Mouse (Mus musculus): ENCODE results near the gene Ppp1r3c. TPM values are rescaled to one million over a fixed set of nuclear protein-coding genes. Genes with fewer than 3 reads are reported as not detected.

The Ppp1r3c gene
- total RNA-seq (2012; rRNA removed): 0.22 and 0.32 TPM in 2 replicates

DNA sequence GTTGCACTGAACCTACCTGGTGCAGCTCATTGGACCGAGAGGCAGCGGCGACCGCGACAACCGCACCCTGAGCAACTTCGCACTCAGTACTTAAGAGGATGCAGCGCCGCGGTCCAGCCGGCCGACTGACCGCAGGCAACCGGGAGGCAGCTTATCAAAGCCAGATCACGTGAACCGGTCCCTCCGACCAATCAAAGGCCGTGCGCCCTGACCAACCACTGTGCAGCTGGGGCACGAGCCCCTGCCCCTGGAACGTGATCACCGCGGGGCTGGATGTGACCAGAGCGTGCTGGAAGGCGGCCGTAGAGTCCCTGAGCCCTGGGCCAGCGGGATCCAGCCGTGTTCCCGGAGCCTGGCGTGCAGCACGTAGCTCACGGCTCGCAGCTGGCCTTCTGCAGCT, at the start of gene Ppp1r3c:
Gene Ppp1r3c (minus strand): TSS at position 117 of the 400 bp plus-strand sequence.
- H3K4me1 ChIP-seq (ENCODE audit: control insufficient read depth in 2 of 2, insufficient read depth in 2 of 2, low read length in 2 of 2, poor library complexity in 1 of 2): no peaks in the 10 kb centered on the region; a peak in 1 of 4 replicates
- H3K9ac ChIP-seq (ENCODE audit: insufficient read depth, low read depth, low read length, poor library complexity, severe bottlenecking): peak within 1 kb of the TSS; percentile 76
- in situ Hi-C loops (cut with MboI; ENCODE audit: low sequenced_read_pairs in 2 of 2, unreplicated experiment in 2 of 2): no loop called here
- H3K36me3 ChIP-seq (ENCODE audit: control insufficient read depth, insufficient read depth, low read length, poor library complexity, severe bottlenecking): no peaks in the 10 kb centered on the region
- TF ChIP-seq ZC3H11A (IDR thresholded peaks at IDR 0.05; ENCODE audit: borderline replicate concordance, low read depth, low read length) (no peak), HCFC1 (IDR thresholded peaks at IDR 0.05; ENCODE audit: borderline replicate concordance, insufficient read depth, low read length) (0 out of 2 replicates have a peak, but pooled peaks have one; percentile 13)
- H3K9me3 ChIP-seq (ENCODE audit: control insufficient read depth, insufficient read depth, low read depth, low read length): no peaks in the 10 kb centered on the region
- peak within 1 kb of the TSS; percentile 63 to 77 for H3K4me3 ChIP-seq (ENCODE audit: insufficient read depth in 1 of 2, low read depth in 1 of 2, low read length in 2 of 2, poor library complexity in 1 of 2, severe bottlenecking in 1 of 2)
- DNase-seq (ENCODE audit: low read depth, low spot score): peak; percentile 83
- no peak within 1 kb of the TSS for H3K27ac ChIP-seq (ENCODE audit: insufficient read depth, low read depth, low read length, poor library complexity, severe bottlenecking)

DNA sequence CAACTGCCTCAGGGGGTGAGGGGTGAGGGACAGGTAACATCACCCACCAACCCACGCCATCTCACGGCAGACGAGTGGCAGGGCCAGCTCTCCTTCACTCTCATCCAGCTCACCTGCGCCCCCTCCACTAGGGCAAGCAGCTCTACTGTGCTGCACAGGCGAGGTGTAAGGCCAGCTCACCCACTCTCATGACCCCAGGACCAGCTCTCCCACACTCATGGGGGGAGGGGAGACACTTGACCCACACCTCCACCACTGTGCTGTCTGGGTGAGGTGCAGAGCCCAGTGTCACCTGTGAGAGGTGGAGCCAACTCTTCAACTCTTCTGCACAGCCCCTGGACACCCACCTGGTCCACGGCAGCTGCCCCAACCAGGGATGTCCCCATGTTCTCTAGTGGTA, 46.7 kb upstream of the Ppp1r3c start:
- Histone ChIP-seq H3K4me1 (ENCODE audit: control insufficient read depth in 2 of 2, insufficient read depth in 2 of 2, low read length in 2 of 2, poor library complexity in 1 of 2) (no peaks in the 10 kb centered on the region), H3K27ac (ENCODE audit: insufficient read depth, low read depth, low read length, poor library complexity, severe bottlenecking) (no peak overlapping the region), H3K36me3 (ENCODE audit: control insufficient read depth, insufficient read depth, low read length, poor library complexity, severe bottlenecking) (no peaks in the 10 kb centered on the region), H3K9me3 (ENCODE audit: control insufficient read depth, insufficient read depth, low read depth, low read length) (no peaks in the 10 kb centered on the region), H3K4me3 (ENCODE audit: insufficient read depth in 1 of 2, low read depth in 1 of 2, low read length in 2 of 2, poor library complexity in 1 of 2, severe bottlenecking in 1 of 2) (no peak overlapping the region), H3K9ac (ENCODE audit: insufficient read depth, low read depth, low read length, poor library complexity, severe bottlenecking) (no peak overlapping the region)
- in situ Hi-C loops (cut with MboI; ENCODE audit: low sequenced_read_pairs in 2 of 2, unreplicated experiment in 2 of 2): no loop called here
- no peak for TF ChIP-seq HCFC1 (IDR thresholded peaks at IDR 0.05; ENCODE audit: borderline replicate concordance, insufficient read depth, low read length)
- TF ChIP-seq CHD2 (IDR thresholded peaks at IDR 0.05; ENCODE audit: low read depth, low read length): no peak
- no peak for TF ChIP-seq ZNF384 (IDR thresholded peaks at IDR 0.05; ENCODE audit: low read depth, low read length)
- no peak for TF ChIP-seq MAFK (IDR thresholded peaks at IDR 0.05; ENCODE audit: insufficient read depth, low read depth, low read length)
- no peak for TF ChIP-seq ZC3H11A (IDR thresholded peaks at IDR 0.05; ENCODE audit: borderline replicate concordance, low read depth, low read length)
- DNase-seq (ENCODE audit: low read depth, low spot score): no peak

DNA sequence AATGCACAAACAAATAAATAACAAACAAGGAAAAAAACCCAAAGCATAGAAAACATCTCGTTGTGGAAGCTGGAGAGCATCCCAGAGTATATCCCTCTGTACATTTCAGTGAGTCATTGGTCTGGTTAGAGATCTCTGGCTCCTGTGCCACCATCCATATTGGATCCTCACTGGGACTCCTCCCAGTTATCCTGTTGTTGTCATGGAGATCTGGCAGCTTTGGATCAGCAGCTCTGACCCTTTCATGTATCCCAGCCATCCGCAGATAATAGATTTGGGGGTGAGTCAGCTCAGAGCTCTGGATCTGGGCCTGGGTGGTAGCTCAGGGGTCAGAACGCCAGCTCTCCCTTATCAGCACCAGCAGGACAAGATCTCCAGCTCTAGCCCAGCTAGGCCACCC, 46.1 kb upstream of the Ppp1r3c start:
- Histone ChIP-seq H3K4me3 (ENCODE audit: insufficient read depth in 1 of 2, low read depth in 1 of 2, low read length in 2 of 2, poor library complexity in 1 of 2, severe bottlenecking in 1 of 2) (no peak overlapping the region), H3K9ac (ENCODE audit: insufficient read depth, low read depth, low read length, poor library complexity, severe bottlenecking) (no peak overlapping the region), H3K36me3 (ENCODE audit: control insufficient read depth, insufficient read depth, low read length, poor library complexity, severe bottlenecking) (no peaks in the 10 kb centered on the region), H3K9me3 (ENCODE audit: control insufficient read depth, insufficient read depth, low read depth, low read length) (no peaks in the 10 kb centered on the region), H3K4me1 (ENCODE audit: control insufficient read depth in 2 of 2, insufficient read depth in 2 of 2, low read length in 2 of 2, poor library complexity in 1 of 2) (no peaks in the 10 kb centered on the region), H3K27ac (ENCODE audit: insufficient read depth, low read depth, low read length, poor library complexity, severe bottlenecking) (no peak overlapping the region)
- in situ Hi-C loops (cut with MboI; ENCODE audit: low sequenced_read_pairs in 2 of 2, unreplicated experiment in 2 of 2): no loop called here
- no peak for TF ChIP-seq CHD2 (IDR thresholded peaks at IDR 0.05; ENCODE audit: low read depth, low read length)
- TF ChIP-seq ZC3H11A (IDR thresholded peaks at IDR 0.05; ENCODE audit: borderline replicate concordance, low read depth, low read length): no peak
- TF ChIP-seq HCFC1 (IDR thresholded peaks at IDR 0.05; ENCODE audit: borderline replicate concordance, insufficient read depth, low read length): no peak
- TF ChIP-seq MAFK (IDR thresholded peaks at IDR 0.05; ENCODE audit: insufficient read depth, low read depth, low read length): no peak
- TF ChIP-seq ZNF384 (IDR thresholded peaks at IDR 0.05; ENCODE audit: low read depth, low read length): no peak
- DNase-seq (ENCODE audit: low read depth, low spot score): no peak

DNA sequence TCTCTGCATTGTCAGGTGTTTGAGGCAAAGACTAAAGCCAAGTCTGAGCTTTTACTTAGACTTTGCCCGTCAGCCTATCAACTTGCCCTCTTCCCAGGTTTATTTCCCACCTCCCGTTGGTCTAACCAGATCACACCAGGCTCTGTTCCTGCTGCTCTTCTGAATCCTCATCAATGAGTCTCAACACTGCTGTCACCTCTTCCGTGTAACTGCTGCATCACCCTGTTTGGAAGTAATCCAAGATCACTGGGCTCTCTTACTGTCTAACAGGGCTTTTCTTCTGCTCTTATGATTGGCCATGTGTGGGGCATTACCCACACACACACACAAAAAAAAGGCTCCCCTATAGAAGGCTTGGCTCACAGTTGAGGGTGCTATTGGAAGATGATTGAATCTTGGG, 45.5 kb upstream of the Ppp1r3c start:
- Histone ChIP-seq H3K9ac (ENCODE audit: insufficient read depth, low read depth, low read length, poor library complexity, severe bottlenecking) (no peak overlapping the region), H3K4me3 (ENCODE audit: insufficient read depth in 1 of 2, low read depth in 1 of 2, low read length in 2 of 2, poor library complexity in 1 of 2, severe bottlenecking in 1 of 2) (no peak overlapping the region), H3K9me3 (ENCODE audit: control insufficient read depth, insufficient read depth, low read depth, low read length) (no peaks in the 10 kb centered on the region), H3K4me1 (ENCODE audit: control insufficient read depth in 2 of 2, insufficient read depth in 2 of 2, low read length in 2 of 2, poor library complexity in 1 of 2) (no peaks in the 10 kb centered on the region), H3K27ac (ENCODE audit: insufficient read depth, low read depth, low read length, poor library complexity, severe bottlenecking) (no peak overlapping the region), H3K36me3 (ENCODE audit: control insufficient read depth, insufficient read depth, low read length, poor library complexity, severe bottlenecking) (no peaks in the 10 kb centered on the region)
- no peak for TF ChIP-seq HCFC1 (IDR thresholded peaks at IDR 0.05; ENCODE audit: borderline replicate concordance, insufficient read depth, low read length)
- no peak for TF ChIP-seq CHD2 (IDR thresholded peaks at IDR 0.05; ENCODE audit: low read depth, low read length)
- TF ChIP-seq ZC3H11A (IDR thresholded peaks at IDR 0.05; ENCODE audit: borderline replicate concordance, low read depth, low read length): no peak
- in situ Hi-C loops (cut with MboI; ENCODE audit: low sequenced_read_pairs in 2 of 2, unreplicated experiment in 2 of 2): no loop called here
- no peak for DNase-seq (ENCODE audit: low read depth, low spot score)

DNA sequence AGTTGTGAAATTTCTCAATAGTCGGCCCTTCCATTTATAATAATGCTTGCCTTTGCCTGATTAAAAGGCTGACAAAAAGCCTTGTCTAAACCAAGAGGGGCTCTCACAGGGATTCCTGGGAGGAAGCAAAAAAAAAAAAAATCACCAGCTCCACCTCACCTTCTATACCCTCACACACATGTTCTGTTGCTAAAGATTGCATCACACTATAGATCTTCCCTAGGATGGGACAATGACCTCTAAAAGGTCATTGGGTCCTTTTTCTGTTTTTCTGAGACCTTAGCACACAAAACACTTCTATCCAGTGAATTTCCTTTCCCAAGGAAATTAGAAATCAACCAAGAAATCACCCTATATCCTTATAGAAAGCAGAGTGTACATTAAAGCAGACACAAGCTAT, 43.9 kb upstream of the Ppp1r3c start:
- no peaks in the 10 kb centered on the region for H3K36me3 ChIP-seq (ENCODE audit: control insufficient read depth, insufficient read depth, low read length, poor library complexity, severe bottlenecking)
- no peak overlapping the region for H3K9ac ChIP-seq (ENCODE audit: insufficient read depth, low read depth, low read length, poor library complexity, severe bottlenecking)
- in situ Hi-C loops (cut with MboI; ENCODE audit: low sequenced_read_pairs in 2 of 2, unreplicated experiment in 2 of 2): no loop called here
- no peak overlapping the region for H3K27ac ChIP-seq (ENCODE audit: insufficient read depth, low read depth, low read length, poor library complexity, severe bottlenecking)
- H3K4me3 ChIP-seq (ENCODE audit: insufficient read depth in 1 of 2, low read depth in 1 of 2, low read length in 2 of 2, poor library complexity in 1 of 2, severe bottlenecking in 1 of 2): no peak overlapping the region
- H3K9me3 ChIP-seq (ENCODE audit: control insufficient read depth, insufficient read depth, low read depth, low read length): no peaks in the 10 kb centered on the region
- no peak for TF ChIP-seq ZNF384 (IDR thresholded peaks at IDR 0.05; ENCODE audit: low read depth, low read length)
- TF ChIP-seq CHD2 (IDR thresholded peaks at IDR 0.05; ENCODE audit: low read depth, low read length): no peak
- no peak for TF ChIP-seq ZC3H11A (IDR thresholded peaks at IDR 0.05; ENCODE audit: borderline replicate concordance, low read depth, low read length)
- no peak for TF ChIP-seq MAFK (IDR thresholded peaks at IDR 0.05; ENCODE audit: insufficient read depth, low read depth, low read length)
- no peak for TF ChIP-seq HCFC1 (IDR thresholded peaks at IDR 0.05; ENCODE audit: borderline replicate concordance, insufficient read depth, low read length)
- no peaks in the 10 kb centered on the region for H3K4me1 ChIP-seq (ENCODE audit: control insufficient read depth in 2 of 2, insufficient read depth in 2 of 2, low read length in 2 of 2, poor library complexity in 1 of 2)
- no peak for DNase-seq (ENCODE audit: low read depth, low spot score)
